In genomic region chr4:154010907-154011645, GRCm38 (mm10) we compare ENCODE assay signal across 8 mouse cellular contexts. TPM values are rescaled to one million over a fixed set of nuclear protein-coding genes. Genes with fewer than 3 reads are reported as not detected.
DNase-seq lines count a peak whose midpoint lies in the region; ATAC-seq and TF ChIP-seq lines count a peak whose summit lies in the region.

No protein-coding gene starts in this region.

- no peak for DNase-seq in layer of hippocampus, adult 2 months (ENCODE audit: low spot score in 2 of 2)
- DNase-seq in layer of hippocampus, adult 11-12 months (ENCODE audit: low spot score) = no peak
- DNase-seq in embryonic facial prominence, embryonic 11.5 days (ENCODE audit: low spot score) = no peak
- DNase-seq in ovary, postnatal 14 days (ENCODE audit: low spot score) = no peak
- no peak for DNase-seq in yolk sac, embryonic 10.5 days (ENCODE audit: low spot score)
- DNase-seq in kidney, postnatal 4 days = no peak

- WGBS in embryonic facial prominence, embryonic 11.5 days = 26% methylated on average over 13 of the region's 13 CpGs
- WGBS in intestine, embryonic 15.5 days = 29% methylated on average over 13 of the region's 13 CpGs
- WGBS in neural tube, embryonic 12.5 days = 32% methylated on average over 13 of the region's 13 CpGs

- peak overlapping the region; percentile 95 for H3K9ac ChIP-seq in embryonic facial prominence, embryonic 11.5 days (replicated peaks; ENCODE audit: low read length)
- H3K9ac ChIP-seq in intestine, embryonic 15.5 days = peak overlapping the region; percentile 90
- peak overlapping the region; percentile 98 for H3K9ac ChIP-seq in neural tube, embryonic 12.5 days

- no peak for TF ChIP-seq CTCF in layer of hippocampus, adult 2 months (conservative IDR thresholded peaks at IDR 0.05)

- no peaks in the 10 kb centered on the region for H3K27me3 ChIP-seq in embryonic facial prominence, embryonic 11.5 days (ENCODE audit: control insufficient read depth, insufficient read depth, low read length)
- H3K27me3 ChIP-seq in intestine, embryonic 15.5 days (replicated peaks) = no peaks in the 10 kb centered on the region
- no peaks in the 10 kb centered on the region for H3K27me3 ChIP-seq in neural tube, embryonic 12.5 days (replicated peaks)

- no peaks in the 10 kb centered on the region for H3K9me3 ChIP-seq in embryonic facial prominence, embryonic 11.5 days (replicated peaks; ENCODE audit: control insufficient read depth, low read length)
- H3K9me3 ChIP-seq in intestine, embryonic 15.5 days = no peaks in the 10 kb centered on the region
- H3K9me3 ChIP-seq in neural tube, embryonic 12.5 days = no peaks in the 10 kb centered on the region

- peak; percentile 63 for ATAC-seq in embryonic facial prominence, embryonic 11.5 days (replicated peaks; ENCODE audit: insufficient number of reproducible peaks, low FRiP score, low TSS enrichment, low read depth)
- peak; percentile 64 for ATAC-seq in intestine, embryonic 15.5 days
- ATAC-seq in neural tube, embryonic 12.5 days (ENCODE audit: low FRiP score, low read depth) = peak; percentile 60; the same call in 1 of the 2 replicates

- no peaks in the 10 kb centered on the region for H3K36me3 ChIP-seq in embryonic facial prominence, embryonic 11.5 days (replicated peaks; ENCODE audit: control insufficient read depth, insufficient read depth, low read depth, low read length)
- peaks cover 13% of the 10 kb centered on the region for H3K36me3 ChIP-seq in intestine, embryonic 15.5 days
- peaks cover 30% of the 10 kb centered on the region for H3K36me3 ChIP-seq in neural tube, embryonic 12.5 days

- H3K4me1 ChIP-seq in embryonic facial prominence, embryonic 11.5 days (ENCODE audit: control insufficient read depth, insufficient read depth, low read length) = no peaks in the 10 kb centered on the region; the same call in 1 of the 2 replicates
- peaks cover 17% of the 10 kb centered on the region for H3K4me1 ChIP-seq in intestine, embryonic 15.5 days (replicated peaks)
- H3K4me1 ChIP-seq in neural tube, embryonic 12.5 days = peaks cover 21% of the 10 kb centered on the region

- H3K4me3 ChIP-seq in layer of hippocampus, adult 2 months = peak overlapping the region; percentile 93
- peak overlapping the region; percentile 100 for H3K4me3 ChIP-seq in embryonic facial prominence, embryonic 11.5 days (ENCODE audit: low read depth, low read length)
- peak overlapping the region; percentile 99 for H3K4me3 ChIP-seq in intestine, embryonic 15.5 days (replicated peaks)
- peak overlapping the region; percentile 100 for H3K4me3 ChIP-seq in neural tube, embryonic 12.5 days

- peak overlapping the region; percentile 92 for H3K27ac ChIP-seq in layer of hippocampus, adult 2 months
- no peak overlapping the region for H3K27ac ChIP-seq in embryonic facial prominence, embryonic 11.5 days (replicated peaks; ENCODE audit: low read depth, low read length)
- H3K27ac ChIP-seq in intestine, embryonic 15.5 days = 0 out of 2 replicates have a peak overlapping the region, but pooled peaks have one; percentile 18
- no peak overlapping the region for H3K27ac ChIP-seq in neural tube, embryonic 12.5 days

- peak overlapping the region; percentile 92 for H3K4me2 ChIP-seq in embryonic facial prominence, embryonic 11.5 days (ENCODE audit: low read depth, low read length)
- peak overlapping the region; percentile 90 for H3K4me2 ChIP-seq in intestine, embryonic 15.5 days (replicated peaks)
- H3K4me2 ChIP-seq in neural tube, embryonic 12.5 days (replicated peaks) = peak overlapping the region; percentile 100

RNA-seq across cellular contexts. Expression of gene Lrrc47, which starts 0.5 kb away (rescaled TPM):
- 10 to 100 TPM; 65.4 to 70.3 TPM for total RNA-seq in layer of hippocampus, adult 2 months (2021)
- 11.9 TPM in 2 replicates for polyA plus RNA-seq in embryonic facial prominence, embryonic 11.5 days (2014; fragmentation: Nextera tagmentation; extraction: Ambion mirVana)
- polyA plus RNA-seq in intestine, embryonic 15.5 days (2015; fragmentation: Nextera tagmentation; extraction: Ambion mirVana) = 22.3 and 23.3 TPM in 2 replicates
- 36.1 and 38.9 TPM in 2 replicates for polyA plus RNA-seq in neural tube, embryonic 12.5 days (2016; fragmentation: Nextera tagmentation; extraction: Ambion mirVana)

RNA-seq across cellular contexts. Expression of gene Smim1, which starts 15.0 kb away (rescaled TPM):
- total RNA-seq in layer of hippocampus, adult 2 months (2021) = 1 to 10 TPM; 6.3 to 7.8 TPM
- polyA plus RNA-seq in embryonic facial prominence, embryonic 11.5 days (2014; fragmentation: Nextera tagmentation; extraction: Ambion mirVana) = 9.4 and 9.7 TPM in 2 replicates
- polyA plus RNA-seq in intestine, embryonic 15.5 days (2015; fragmentation: Nextera tagmentation; extraction: Ambion mirVana) = 124 and 154 TPM in 2 replicates
- 6.4 and 7.8 TPM in 2 replicates for polyA plus RNA-seq in neural tube, embryonic 12.5 days (2016; fragmentation: Nextera tagmentation; extraction: Ambion mirVana)

RNA-seq across cellular contexts. Expression of gene Ccdc27, which starts 31.4 kb away (rescaled TPM):
- total RNA-seq in layer of hippocampus, adult 2 months (2021) = 1 to 10 TPM; 1.2 to 1.4 TPM
- not detected in 2 replicates for polyA plus RNA-seq in embryonic facial prominence, embryonic 11.5 days (2014; fragmentation: Nextera tagmentation; extraction: Ambion mirVana)
- polyA plus RNA-seq in intestine, embryonic 15.5 days (2015; fragmentation: Nextera tagmentation; extraction: Ambion mirVana) = not detected in 2 replicates
- not detected in 2 replicates for polyA plus RNA-seq in neural tube, embryonic 12.5 days (2016; fragmentation: Nextera tagmentation; extraction: Ambion mirVana)

RNA-seq across cellular contexts. Expression of gene Cep104, which starts 36.1 kb away (rescaled TPM):
- total RNA-seq in layer of hippocampus, adult 2 months (2021) = 10 to 100 TPM; 31.6 to 34.8 TPM
- polyA plus RNA-seq in embryonic facial prominence, embryonic 11.5 days (2014; fragmentation: Nextera tagmentation; extraction: Ambion mirVana) = 13.6 and 16.0 TPM in 2 replicates
- 10.8 and 11.0 TPM in 2 replicates for polyA plus RNA-seq in intestine, embryonic 15.5 days (2015; fragmentation: Nextera tagmentation; extraction: Ambion mirVana)
- polyA plus RNA-seq in neural tube, embryonic 12.5 days (2016; fragmentation: Nextera tagmentation; extraction: Ambion mirVana) = 21.3 and 24.2 TPM in 2 replicates

RNA-seq across cellular contexts. Expression of gene Dffb, which starts 36.1 kb away (rescaled TPM):
- 10 to 100 TPM; 17.2 to 18.3 TPM for total RNA-seq in layer of hippocampus, adult 2 months (2021)
- polyA plus RNA-seq in embryonic facial prominence, embryonic 11.5 days (2014; fragmentation: Nextera tagmentation; extraction: Ambion mirVana) = 10.4 and 12.8 TPM in 2 replicates
- 14.1 and 15.3 TPM in 2 replicates for polyA plus RNA-seq in intestine, embryonic 15.5 days (2015; fragmentation: Nextera tagmentation; extraction: Ambion mirVana)
- polyA plus RNA-seq in neural tube, embryonic 12.5 days (2016; fragmentation: Nextera tagmentation; extraction: Ambion mirVana) = 10.1 and 10.8 TPM in 2 replicates

Comparison
In these comparisons a context has a peak if more than half of its experiments do, and no peak if none do; other contexts are left out.
1. H3K27ac ChIP-seq: peak in layer of hippocampus, adult 2 months (single experiment) and intestine, embryonic 15.5 days (single experiment); none in embryonic facial prominence, embryonic 11.5 days (single experiment) and neural tube, embryonic 12.5 days (single experiment).
2. RNA of gene Smim1, which starts 15.0 kb away (polyA plus RNA-seq): 124 to 154 TPM in intestine, embryonic 15.5 days; 9.4 to 9.7 TPM in embryonic facial prominence, embryonic 11.5 days and 6.4 to 7.8 TPM in neural tube, embryonic 12.5 days; every median in the first group is over 10 times any median in the second.
3. Peak in every context shown above with its lines, with median percentiles within 50 percentile points of each other: H3K4me3 ChIP-seq, ATAC-seq, H3K4me2 ChIP-seq and H3K9ac ChIP-seq.